Mouse (Mus musculus): Measurements from ENCODE around the gene Nudc. TPM values are rescaled to one million over a fixed set of nuclear protein-coding genes. Genes with fewer than 3 reads are reported as not detected.

Gene Nudc
- polyA plus RNA-seq, 1 experiment: 51.9 TPM

- no peak for DNase-seq
- Histone ChIP-seq H3K4me1 (replicated peaks; ENCODE audit: control insufficient read depth, insufficient read depth, low read length) (peaks cover 12% of the 10 kb centered on the region), H3K36me3 (ENCODE audit: control insufficient read depth, insufficient read depth, low read length) (no peaks in the 10 kb centered on the region; the same call in 1 of the 2 replicates), H3K27me3 (ENCODE audit: control insufficient read depth, insufficient read depth, low read length) (no peaks in the 10 kb centered on the region), H3K27ac (ENCODE audit: control insufficient read depth, insufficient read depth, low read length) (no peak overlapping the region), H3K4me3 (ENCODE audit: control insufficient read depth, insufficient read depth, low read length) (no peak overlapping the region)
- TF ChIP-seq CTCF (IDR thresholded peaks at IDR 0.05; ENCODE audit: borderline replicate concordance, control insufficient read depth, extremely low read depth, insufficient read depth, low read length, poor library complexity): no peak
- no peak for TF ChIP-seq POLR2A (IDR thresholded peaks at IDR 0.05; ENCODE audit: control insufficient read depth, extremely low read depth, insufficient read depth, low read length, poor library complexity)
- 94% methylated on average over 12 of the region's 12 CpGs for WGBS
Observed at GRCm38 (mm10) chr4:133577983-133578382, 32.2 kb upstream of the Nudc start.

- Histone ChIP-seq H3K27me3 (ENCODE audit: control insufficient read depth, insufficient read depth, low read length) (no peaks in the 10 kb centered on the region), H3K36me3 (ENCODE audit: control insufficient read depth, insufficient read depth, low read length) (no peaks in the 10 kb centered on the region), H3K4me1 (replicated peaks; ENCODE audit: control insufficient read depth, insufficient read depth, low read length) (peaks cover 12% of the 10 kb centered on the region), H3K4me3 (ENCODE audit: control insufficient read depth, insufficient read depth, low read length) (peak overlapping the region; percentile 54), H3K27ac (ENCODE audit: control insufficient read depth, insufficient read depth, low read length) (no peak overlapping the region)
- TF ChIP-seq POLR2A (IDR thresholded peaks at IDR 0.05; ENCODE audit: control insufficient read depth, extremely low read depth, insufficient read depth, low read length, poor library complexity) (no peak), CTCF (IDR thresholded peaks at IDR 0.05; ENCODE audit: borderline replicate concordance, control insufficient read depth, extremely low read depth, insufficient read depth, low read length, poor library complexity) (no peak)
- DNase-seq: no peak
- 2% methylated on average over 41 of the region's 41 CpGs for WGBS
Observed at GRCm38 (mm10) chr4:133574843-133575202, 29.0 kb upstream of the Nudc start.

GRCm38 (mm10) chr4:133574070-133574842 lies 28.5 kb upstream of the Nudc start, which contains the start of gene Gpatch3:
Gene Gpatch3 (plus strand): TSS chr4:133574745.
- Histone ChIP-seq H3K4me3 (ENCODE audit: control insufficient read depth, insufficient read depth, low read length) (peak within 1 kb of the TSS; percentile 54), H3K36me3 (ENCODE audit: control insufficient read depth, insufficient read depth, low read length) (no peaks in the 10 kb centered on the region), H3K4me1 (replicated peaks; ENCODE audit: control insufficient read depth, insufficient read depth, low read length) (peaks cover 12% of the 10 kb centered on the region), H3K27me3 (ENCODE audit: control insufficient read depth, insufficient read depth, low read length) (no peaks in the 10 kb centered on the region), H3K27ac (ENCODE audit: control insufficient read depth, insufficient read depth, low read length) (no peak within 1 kb of the TSS)
- 5% methylated on average over 44 of the region's 44 CpGs for WGBS
- 0 out of 2 replicates have a peak, but pooled peaks have one; percentile 36 for TF ChIP-seq POLR2A (IDR thresholded peaks at IDR 0.05; ENCODE audit: control insufficient read depth, extremely low read depth, insufficient read depth, low read length, poor library complexity)
- TF ChIP-seq CTCF (IDR thresholded peaks at IDR 0.05; ENCODE audit: borderline replicate concordance, control insufficient read depth, extremely low read depth, insufficient read depth, low read length, poor library complexity): peak; percentile 34; the same call in 1 of the 2 replicates
- peak; percentile 81 for DNase-seq

DNA sequence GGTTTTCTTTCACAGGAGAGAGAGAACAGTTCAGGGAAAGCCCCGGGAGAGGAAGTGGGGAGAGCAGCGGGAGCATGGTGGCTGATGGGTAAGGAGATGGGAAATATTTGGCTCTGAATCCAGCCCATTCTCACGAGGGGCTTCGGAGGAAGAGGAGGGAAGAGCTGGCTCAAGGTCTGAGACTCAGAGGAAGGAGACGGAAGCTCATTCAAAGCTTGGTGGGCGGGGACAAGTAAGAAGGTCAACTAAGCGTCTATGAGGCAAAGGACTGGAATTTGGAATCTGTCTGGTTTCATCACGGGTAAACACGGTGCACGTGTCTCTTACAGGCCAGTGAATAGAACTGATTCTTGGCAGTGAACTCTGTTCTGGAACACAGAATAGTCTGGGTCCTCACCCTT lies 24.3 kb upstream of the Nudc start:
- Histone ChIP-seq H3K4me3 (ENCODE audit: control insufficient read depth, insufficient read depth, low read length) (no peak overlapping the region), H3K4me1 (replicated peaks; ENCODE audit: control insufficient read depth, insufficient read depth, low read length) (peaks cover 8% of the 10 kb centered on the region), H3K27ac (ENCODE audit: control insufficient read depth, insufficient read depth, low read length) (no peak overlapping the region), H3K36me3 (ENCODE audit: control insufficient read depth, insufficient read depth, low read length) (no peaks in the 10 kb centered on the region), H3K27me3 (ENCODE audit: control insufficient read depth, insufficient read depth, low read length) (no peaks in the 10 kb centered on the region)
- DNase-seq: no peak
- TF ChIP-seq POLR2A (IDR thresholded peaks at IDR 0.05; ENCODE audit: control insufficient read depth, extremely low read depth, insufficient read depth, low read length, poor library complexity) (no peak), CTCF (IDR thresholded peaks at IDR 0.05; ENCODE audit: borderline replicate concordance, control insufficient read depth, extremely low read depth, insufficient read depth, low read length, poor library complexity) (no peak)
- WGBS: 59% methylated on average over 10 of the region's 10 CpGs

DNA sequence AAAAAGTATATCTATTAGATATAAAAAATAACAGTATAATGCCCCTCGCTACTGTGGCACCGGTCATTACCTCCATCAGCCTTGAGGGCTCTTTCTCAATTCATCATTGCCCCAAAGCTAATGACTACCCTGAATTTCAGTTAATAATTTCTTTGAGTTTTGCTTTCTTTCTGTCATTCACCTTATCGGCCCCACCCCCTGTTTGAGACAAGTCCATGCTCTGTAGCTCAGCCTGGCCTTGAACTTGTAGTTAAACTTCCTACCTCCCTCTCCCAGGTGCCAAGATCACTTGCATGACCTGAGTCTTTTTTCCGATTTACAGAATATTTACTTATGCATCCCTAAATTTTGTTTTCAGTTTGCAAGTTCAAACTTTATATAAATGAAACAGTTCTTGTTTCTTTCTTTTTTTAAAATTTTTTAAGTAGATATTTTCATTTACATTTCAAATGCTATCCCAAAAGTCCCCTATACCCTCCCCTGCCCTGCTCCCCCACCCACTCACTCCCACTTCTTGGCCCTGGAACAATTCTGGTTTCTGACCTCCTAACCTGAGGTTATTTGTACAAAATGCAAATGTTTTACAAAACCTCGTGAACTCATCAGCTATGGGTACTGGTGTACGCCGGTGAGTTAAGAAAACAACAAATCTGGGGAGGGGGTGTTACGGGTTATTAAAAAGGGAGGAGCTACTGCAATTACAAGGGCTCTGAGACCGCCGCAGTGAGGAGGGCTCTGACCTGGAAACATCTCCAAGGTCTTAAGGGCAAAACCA lies 23.7 kb upstream of the Nudc start:
- H3K4me3 ChIP-seq (ENCODE audit: control insufficient read depth, insufficient read depth, low read length): no peak overlapping the region
- 89% methylated on average over 10 of the region's 10 CpGs for WGBS
- TF ChIP-seq POLR2A (IDR thresholded peaks at IDR 0.05; ENCODE audit: control insufficient read depth, extremely low read depth, insufficient read depth, low read length, poor library complexity) (no peak), CTCF (IDR thresholded peaks at IDR 0.05; ENCODE audit: borderline replicate concordance, control insufficient read depth, extremely low read depth, insufficient read depth, low read length, poor library complexity) (no peak)
- no peak for DNase-seq
- H3K36me3 ChIP-seq (ENCODE audit: control insufficient read depth, insufficient read depth, low read length): no peaks in the 10 kb centered on the region
- no peaks in the 10 kb centered on the region for H3K27me3 ChIP-seq (ENCODE audit: control insufficient read depth, insufficient read depth, low read length)
- peaks cover 6% of the 10 kb centered on the region for H3K4me1 ChIP-seq (replicated peaks; ENCODE audit: control insufficient read depth, insufficient read depth, low read length)
- H3K27ac ChIP-seq (ENCODE audit: control insufficient read depth, insufficient read depth, low read length): no peak overlapping the region

- DNase-seq: no peak
- H3K36me3 ChIP-seq (ENCODE audit: control insufficient read depth, insufficient read depth, low read length): no peaks in the 10 kb centered on the region
- peaks cover 8% of the 10 kb centered on the region for H3K4me1 ChIP-seq (replicated peaks; ENCODE audit: control insufficient read depth, insufficient read depth, low read length)
- 48% methylated on average over 8 of the region's 8 CpGs for WGBS
- no peak overlapping the region for H3K4me3 ChIP-seq (ENCODE audit: control insufficient read depth, insufficient read depth, low read length)
- no peaks in the 10 kb centered on the region for H3K27me3 ChIP-seq (ENCODE audit: control insufficient read depth, insufficient read depth, low read length)
- H3K27ac ChIP-seq (ENCODE audit: control insufficient read depth, insufficient read depth, low read length): no peak overlapping the region
- TF ChIP-seq POLR2A (IDR thresholded peaks at IDR 0.05; ENCODE audit: control insufficient read depth, extremely low read depth, insufficient read depth, low read length, poor library complexity) (no peak), CTCF (IDR thresholded peaks at IDR 0.05; ENCODE audit: borderline replicate concordance, control insufficient read depth, extremely low read depth, insufficient read depth, low read length, poor library complexity) (no peak)
Observed at GRCm38 (mm10) chr4:133567251-133567650, 21.5 kb upstream of the Nudc start.

All from thymus, adult 2 months (tissue).